Mouse (Mus musculus): ENCODE measurements at regions not wholly inside any gene's neighbourhood (a gene's known extent, or its start where the extent isn't known, plus 50 kb on each side); places are given as distances from the start of the nearest gene placed in this dataset.

DNA sequence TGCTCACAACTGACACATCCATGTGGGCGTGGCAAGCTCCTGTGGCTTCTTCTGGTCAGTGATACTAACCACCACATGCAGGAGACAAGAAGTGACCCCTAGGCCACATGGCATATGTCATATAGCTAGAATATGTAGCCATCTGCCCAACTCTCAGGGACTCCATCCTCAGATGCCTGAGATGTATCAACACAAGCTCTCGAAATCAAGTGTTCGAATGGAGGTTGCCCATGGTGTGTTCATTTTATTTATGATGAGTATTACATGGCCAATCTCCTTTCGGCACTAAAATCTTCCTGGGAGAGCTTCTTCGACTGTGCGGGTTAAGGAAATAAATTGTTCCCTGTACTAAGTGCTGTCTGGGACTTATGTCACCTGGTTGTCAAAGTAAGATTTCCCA lies 138.8 kb upstream of the Rtl1 start:
- TF ChIP-seq POLR2A (IDR thresholded peaks at IDR 0.05; ENCODE audit: extremely low read depth, insufficient read depth, low read length) (no peak), CTCF (IDR thresholded peaks at IDR 0.05; ENCODE audit: extremely low read depth, insufficient read depth, low read length) (no peak)

Measured in cortical plate, adult 2 months (tissue).